Mouse (Mus musculus) lung, postnatal 0 days (tissue): ENCODE results near the gene Nup50.

Source experiments
- CTCF ChIP-seq: IDR thresholded peaks from 2 replicates; pipeline ENCODE4 v1.5.1; 2016; ENCODE audit warnings: antibody characterized with exemption, mild to moderate bottlenecking
- EP300 ChIP-seq: IDR thresholded peaks from 2 replicates; pipeline ENCODE4 v1.6.1; 2016; ENCODE audit warnings: antibody characterized with exemption, mild to moderate bottlenecking, control low read depth

- TF ChIP-seq CTCF (no peak), EP300 (no peak)
Observed at GRCm38 (mm10) chr15:84873867-84874266, 49.3 kb upstream of the Nup50 start.
